Mouse (Mus musculus): Measurements from ENCODE around the gene Acot4. TPM values are rescaled to one million over a fixed set of nuclear protein-coding genes. Genes with fewer than 3 reads are reported as not detected.
A peak's percentile ranks its signal among the peaks of the same experiment; 100 is the strongest.
"Not testable (repeated sequence)": the region's sequence is repeated elsewhere in the genome, so short reads cannot be mapped to it uniquely, and the experiment has no call there.

The Acot4 gene
- total RNA-seq (2021) = 1 to 10 TPM; 1.8 to 2.4 TPM

- peak; percentile 13 to 15 for DNase-seq
These were observed at the start of gene Acot4 for GRCm38 (mm10) chr12:84038241-84038640. Gene Acot4, plus strand, starts transcription at chr12:84038379.

GRCm38 (mm10) chr12:83988483-83988882, 49.7 kb upstream of the Acot4 start:
- no peak for DNase-seq

- no peak for DNase-seq
These were observed 48.8 kb upstream of the Acot4 start for GRCm38 (mm10) chr12:83989378-83989777.

GRCm38 (mm10) chr12:83997221-83997620, 41.0 kb upstream of the Acot4 start:
- DNase-seq = no peak

GRCm38 (mm10) chr12:83998341-83999107, 39.7 kb upstream of the Acot4 start:
- peak in 1 of 2 experiments; percentile 32 for DNase-seq

GRCm38 (mm10) chr12:83999237-83999636, 38.9 kb upstream of the Acot4 start:
- not testable (repeated sequence) for DNase-seq

GRCm38 (mm10) chr12:84000418-84000817, 37.8 kb upstream of the Acot4 start:
- DNase-seq = no peak

- no peak for DNase-seq
These were observed 34.3 kb upstream of the Acot4 start for GRCm38 (mm10) chr12:84003866-84004265.

GRCm38 (mm10) chr12:84008251-84008650, 29.9 kb upstream of the Acot4 start:
- no peak for DNase-seq

GRCm38 (mm10) chr12:84008729-84009128, 29.4 kb upstream of the Acot4 start:
- DNase-seq = no peak

GRCm38 (mm10) chr12:84009171-84009965, 28.8 kb upstream of the Acot4 start, which contains the start of gene Acot1:
Gene Acot1, plus strand, starts transcription at chr12:84009490.
- DNase-seq = peak; percentile 56

GRCm38 (mm10) chr12:84010201-84010600, 28.0 kb upstream of the Acot4 start:
- no peak for DNase-seq

- peak; percentile 67 to 71 for DNase-seq
These were observed 26.7 kb upstream of the Acot4 start for GRCm38 (mm10) chr12:84011251-84012040.

- no peak for DNase-seq
These were observed 25.0 kb upstream of the Acot4 start for GRCm38 (mm10) chr12:84013130-84013529.

GRCm38 (mm10) chr12:84013701-84014100, 24.5 kb upstream of the Acot4 start:
- DNase-seq = no peak

GRCm38 (mm10) chr12:84020528-84020927, 17.7 kb upstream of the Acot4 start:
- not testable (repeated sequence) for DNase-seq

- DNase-seq = not testable (repeated sequence)
These were observed 15.9 kb upstream of the Acot4 start for GRCm38 (mm10) chr12:84022266-84022665.

GRCm38 (mm10) chr12:84023052-84023745, 15.0 kb upstream of the Acot4 start:
- DNase-seq = no peak

GRCm38 (mm10) chr12:84025888-84026287, 12.3 kb upstream of the Acot4 start:
- DNase-seq = no peak

GRCm38 (mm10) chr12:84028328-84028727, 9.9 kb upstream of the Acot4 start:
- DNase-seq = not testable (repeated sequence)

- not testable (repeated sequence) for DNase-seq
These were observed 9.1 kb upstream of the Acot4 start for GRCm38 (mm10) chr12:84029043-84029442.

Data from layer of hippocampus, postnatal 36 days (tissue).